Mouse (Mus musculus) kidney, postnatal 0 days (tissue): ENCODE data around the gene Ksr2. TPM values are rescaled to one million over a fixed set of nuclear protein-coding genes. Genes with fewer than 3 reads are reported as not detected.
"Not testable (repeated sequence)": the region's sequence is repeated elsewhere in the genome, so short reads cannot be mapped to it uniquely, and the experiment has no call there.

ENCODE experiments used
- ATAC-seq: fragments of 200-750 bp; cut with Nextera tagmentation; replicated peaks from 2 replicates; pipeline ENCODE4 v1.8.0; 2017; ENCODE audit warnings: low read depth, moderate number of reproducible peaks, moderate TSS enrichment, moderate library complexity; ENCODE audit not compliant: low FRiP score
- DNase-seq: peaks from one replicate; pipeline ENCODE4 v3.0.0-alpha.2; 2016; ENCODE audit warnings: low spot score
- H3K27ac ChIP-seq: fragments of 300-500 bp; sonication (generic); 2 replicates; pipeline ENCODE4 v1.5.1; 2014; ENCODE audit warnings: mild to moderate bottlenecking
- H3K27me3 ChIP-seq: fragments of 300-500 bp; sonication (generic); 2 replicates; pipeline ENCODE4 v1.6.1; 2014; ENCODE audit warnings: low read length, mixed read lengths; ENCODE audit not compliant: insufficient read depth
- H3K36me3 ChIP-seq: fragments of 300-500 bp; sonication (generic); 2 replicates; pipeline ENCODE4 v1.6.1; 2014; ENCODE audit warnings: low read length, mixed read lengths; ENCODE audit not compliant: insufficient read depth
- H3K4me1 ChIP-seq: fragments of 300-500 bp; sonication (generic); replicated peaks from 2 replicates; pipeline ENCODE4 v1.6.1; 2014; ENCODE audit warnings: antibody characterized with exemption, low read length, mixed read lengths; ENCODE audit not compliant: insufficient read depth
- H3K4me2 ChIP-seq: fragments of 300-500 bp; sonication (generic); 2 replicates; pipeline ENCODE4 v1.6.1; 2014; ENCODE audit warnings: mild to moderate bottlenecking, low read length, moderate library complexity, mixed read lengths
- H3K4me3 ChIP-seq: fragments of 300-500 bp; sonication (generic); replicated peaks from 2 replicates; pipeline ENCODE4 v1.5.1; 2014; ENCODE audit warnings: low read depth, low read length
- H3K9ac ChIP-seq: fragments of 300-500 bp; sonication (generic); 2 replicates; pipeline ENCODE4 v1.6.1; 2014; ENCODE audit warnings: low read depth, low read length
- H3K9me3 ChIP-seq: fragments of 300-500 bp; sonication (generic); replicated peaks from 2 replicates; pipeline ENCODE4 v1.6.1; 2016; ENCODE audit warnings: low read length, inconsistent platforms, mixed read lengths
- CTCF ChIP-seq: IDR thresholded peaks from 2 replicates; pipeline ENCODE4 v1.5.1; 2016; ENCODE audit warnings: antibody characterized with exemption, low read depth, mild to moderate bottlenecking, moderate library complexity
- WGBS: fragments of 180-500 bp; shearing (Covaris S2); extraction: QIAGEN DNeasy Blood & Tissue Kit; methylation state at CpG from one replicate; pipeline ENCODE4 v1.1.7; 2014; 5-methylcytosine and 5-hydroxymethylcytosine counted together
- polyA plus RNA-seq: library from polyadenylated mRNA; unstranded; fragments of >200 nt; fragmentation: Nextera tagmentation; extraction: Ambion mirVana; gene quantifications from 2 replicates; pipeline ENCODE4 v1.2.1, GENCODE M21; 2015

Gene Ksr2
- polyA plus RNA-seq, 1 experiment from 2014 or later = 0.71 TPM

DNA sequence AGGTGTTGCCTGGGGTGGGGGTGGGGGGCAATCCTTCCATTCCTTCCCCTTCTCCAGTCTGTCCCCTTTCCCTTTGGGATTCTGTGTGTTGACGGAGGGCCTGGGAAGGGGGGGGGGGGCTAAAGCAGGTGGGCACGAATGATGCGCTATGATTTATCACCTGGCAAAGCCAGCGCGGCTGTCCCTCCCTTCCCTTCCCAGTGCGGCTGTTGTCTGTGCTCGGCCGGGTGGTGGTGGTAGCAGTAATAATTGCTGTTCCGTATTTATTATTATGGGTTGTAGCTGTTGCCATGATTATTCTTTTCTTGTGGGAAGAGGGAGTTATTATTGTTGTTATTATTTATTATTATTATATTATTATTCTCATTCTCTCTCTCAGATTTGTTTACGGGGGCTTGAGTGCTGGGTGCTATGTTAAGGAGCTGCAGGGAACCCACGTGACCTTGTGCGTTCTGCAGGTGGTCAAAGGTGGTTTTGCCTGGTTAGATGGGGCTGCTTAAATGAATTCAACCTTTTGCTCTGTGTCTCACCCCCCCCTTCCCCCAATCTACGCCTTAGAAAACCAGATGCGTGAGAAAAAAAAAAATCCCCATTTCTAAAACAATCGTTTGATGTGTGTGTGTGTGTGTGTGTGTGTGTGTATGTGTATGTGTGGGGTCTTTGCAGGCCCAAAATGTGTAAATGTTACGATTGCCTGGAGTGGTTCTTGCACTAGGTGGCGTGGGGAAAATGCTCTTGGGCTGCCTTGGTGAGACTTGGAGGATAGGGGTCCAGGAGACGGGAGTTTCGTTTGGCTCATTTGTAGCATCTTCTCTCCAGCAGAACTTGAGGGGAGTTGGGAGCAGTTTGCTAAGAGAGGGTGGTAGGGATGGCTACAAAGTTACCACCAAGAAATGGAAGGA, 1.5 kb downstream of the Ksr2 start:
- Histone ChIP-seq H3K36me3 (no peaks in the 10 kb centered on the region), H3K27ac (no peak overlapping the region), H3K9ac (no peak overlapping the region), H3K4me2 (peak overlapping the region; percentile 93), H3K27me3 (peaks cover 3% of the 10 kb centered on the region), H3K4me3 (peak overlapping the region; percentile 62; the same call in 1 of the 2 replicates), H3K4me1 (no peaks in the 10 kb centered on the region; the same call in 1 of the 2 replicates), H3K9me3 (no peaks in the 10 kb centered on the region)
- ATAC-seq (no peak), DNase-seq (no peak)
- TF ChIP-seq CTCF = no peak
- 23% methylated on average over 19 of the region's 19 CpGs for WGBS

DNA sequence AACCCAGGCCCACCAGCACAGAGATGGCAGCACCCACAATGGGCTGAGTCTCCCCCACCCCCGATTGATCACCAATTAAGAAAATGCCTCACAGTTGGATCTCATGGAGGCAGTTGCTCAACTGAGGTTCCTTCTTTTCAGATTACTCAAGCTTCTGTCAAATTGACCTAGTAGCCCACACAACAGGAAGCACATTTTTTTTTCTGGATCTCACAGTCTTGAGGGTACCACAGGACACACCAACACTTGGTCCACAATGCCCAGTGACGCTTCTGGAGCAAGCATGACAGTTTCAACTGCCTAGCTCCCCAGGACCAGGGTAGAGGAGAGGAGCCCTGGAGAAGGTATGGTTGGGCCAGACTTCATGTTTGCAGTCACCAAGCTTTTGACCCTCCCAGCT, 3.6 kb downstream of the Ksr2 start:
- no peaks in the 10 kb centered on the region for H3K36me3 ChIP-seq
- TF ChIP-seq CTCF = no peak
- DNase-seq (no peak), ATAC-seq (no peak)
- 89% methylated on average over 2 of the region's 2 CpGs for WGBS
- no peaks in the 10 kb centered on the region; the same call in 1 of the 2 replicates for H3K4me1 ChIP-seq
- H3K27ac ChIP-seq = no peak overlapping the region
- peaks cover 3% of the 10 kb centered on the region; the same call in 1 of the 2 replicates for H3K27me3 ChIP-seq
- H3K9ac ChIP-seq = no peak overlapping the region
- no peaks in the 10 kb centered on the region for H3K9me3 ChIP-seq
- no peak overlapping the region for H3K4me2 ChIP-seq
- no peak overlapping the region for H3K4me3 ChIP-seq

DNA sequence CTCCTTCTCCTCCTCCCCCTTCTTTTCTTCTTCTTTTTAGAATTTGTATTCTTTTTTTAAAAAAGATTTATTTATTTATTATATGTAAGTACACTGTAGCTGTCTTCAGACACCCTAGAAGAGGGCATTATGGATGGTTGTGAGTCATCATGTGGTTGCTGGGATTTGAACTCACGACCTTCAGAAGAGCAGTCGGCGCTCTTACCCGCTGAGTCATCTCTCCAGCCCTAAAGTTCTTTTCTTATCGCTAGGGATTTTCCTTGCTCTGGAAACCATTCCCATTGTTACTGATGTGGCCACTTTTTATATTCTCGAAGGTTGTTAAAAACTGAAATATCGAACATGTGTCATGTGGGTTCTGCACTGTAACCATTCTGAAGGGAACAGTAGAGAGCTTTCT, 19.7 kb downstream of the Ksr2 start:
- H3K27ac ChIP-seq, H3K27me3 ChIP-seq, DNase-seq, H3K4me3 ChIP-seq, H3K4me2 ChIP-seq, H3K36me3 ChIP-seq, H3K4me1 ChIP-seq, H3K9ac ChIP-seq, ATAC-seq, H3K9me3 ChIP-seq: not testable (repeated sequence)
- 88% methylated on average over 7 of the region's 7 CpGs for WGBS

DNA sequence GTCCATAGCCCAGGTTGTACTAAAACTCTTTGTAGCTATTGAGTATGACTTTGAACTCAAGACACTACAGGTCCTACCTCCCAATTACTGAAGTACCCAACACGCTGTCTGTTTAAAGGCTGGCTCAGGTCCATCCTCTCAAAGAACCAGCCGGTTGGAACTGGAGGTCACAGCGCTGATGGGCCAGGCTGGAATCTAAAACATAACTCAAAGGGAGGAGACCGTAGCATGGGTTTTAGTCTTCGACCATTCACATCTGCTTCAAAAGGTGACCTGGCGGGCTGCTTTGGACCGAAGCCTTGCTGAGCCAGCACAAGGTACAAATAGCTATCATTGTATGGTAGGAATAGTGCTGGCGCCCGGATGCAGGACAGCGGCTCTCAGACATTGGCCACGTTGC, 26.5 kb downstream of the Ksr2 start:
- H3K4me2 ChIP-seq = no peak overlapping the region
- WGBS = 87% methylated on average over 11 of the region's 11 CpGs
- H3K4me3 ChIP-seq = no peak overlapping the region
- H3K4me1 ChIP-seq = no peaks in the 10 kb centered on the region
- TF ChIP-seq CTCF = no peak
- no peaks in the 10 kb centered on the region for H3K27me3 ChIP-seq
- no peak overlapping the region for H3K27ac ChIP-seq
- DNase-seq (no peak), ATAC-seq (no peak)
- no peaks in the 10 kb centered on the region for H3K9me3 ChIP-seq
- no peak overlapping the region for H3K9ac ChIP-seq
- H3K36me3 ChIP-seq = no peaks in the 10 kb centered on the region

DNA sequence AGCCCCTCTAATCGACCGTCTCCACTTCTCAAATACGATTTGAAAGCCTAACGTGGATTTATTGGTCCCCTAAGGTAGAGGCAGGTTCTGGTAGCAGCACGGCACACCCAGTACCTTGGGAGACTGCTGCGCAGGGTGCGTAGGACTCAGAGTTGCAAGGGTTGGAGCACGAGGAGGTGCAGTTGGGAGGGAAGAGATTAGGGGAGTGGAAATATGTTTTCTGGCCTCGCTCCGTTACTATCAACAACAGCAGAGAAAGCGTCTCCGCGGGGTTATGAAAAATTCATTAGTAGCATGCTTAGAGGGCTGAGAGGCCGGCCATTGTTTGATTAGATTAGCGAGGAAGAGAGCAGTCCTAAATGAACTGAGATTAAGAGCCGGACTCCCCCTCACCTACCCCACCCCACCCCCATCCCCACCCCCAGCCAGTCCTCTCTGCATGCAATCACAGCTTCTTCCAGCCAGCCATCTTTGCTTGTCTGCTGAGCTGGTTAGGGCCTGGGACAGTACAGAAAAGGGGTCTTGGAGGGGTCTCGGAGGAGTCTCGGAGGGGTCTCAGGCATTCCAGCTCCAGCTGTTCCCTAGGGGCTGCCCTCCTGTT, 27.5 kb downstream of the Ksr2 start:
- H3K9me3 ChIP-seq = no peaks in the 10 kb centered on the region
- H3K4me2 ChIP-seq = no peak overlapping the region
- H3K9ac ChIP-seq = no peak overlapping the region
- H3K27me3 ChIP-seq = no peaks in the 10 kb centered on the region
- no peak for DNase-seq
- H3K27ac ChIP-seq = no peak overlapping the region
- H3K4me3 ChIP-seq = no peak overlapping the region
- no peak for TF ChIP-seq CTCF
- WGBS = 58% methylated on average over 18 of the region's 18 CpGs
- no peak for ATAC-seq
- H3K4me1 ChIP-seq = no peaks in the 10 kb centered on the region
- H3K36me3 ChIP-seq = no peaks in the 10 kb centered on the region

DNA sequence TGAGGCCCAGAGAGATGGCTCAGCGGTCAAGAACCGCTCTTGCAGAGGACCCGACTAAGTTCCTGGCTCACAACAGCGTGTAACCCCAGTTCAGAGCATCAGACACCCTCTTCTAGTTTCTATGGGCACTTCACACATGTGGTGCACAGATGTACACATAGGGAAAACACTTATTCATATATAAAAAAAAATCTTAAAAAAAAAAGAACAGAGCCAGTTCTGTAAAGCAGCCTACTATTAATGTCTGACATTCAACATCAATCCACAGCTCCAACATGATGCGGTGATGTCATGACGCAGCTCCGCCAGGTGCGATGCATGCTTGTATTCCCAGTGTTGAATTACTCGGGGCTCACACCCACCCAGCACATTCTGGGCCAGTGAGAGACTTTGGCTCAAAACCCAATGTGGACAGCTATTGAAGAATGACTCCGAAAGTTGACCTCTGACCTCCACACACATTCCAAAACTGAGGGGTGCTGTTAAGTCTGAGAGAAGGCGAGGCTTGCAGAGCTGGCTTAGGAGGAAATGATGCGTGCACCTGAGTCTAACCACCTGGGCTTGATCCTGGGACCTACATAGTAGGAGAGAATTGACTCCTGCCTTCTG, 28.5 kb downstream of the Ksr2 start:
- ATAC-seq (no peak), DNase-seq (no peak)
- 83% methylated on average over 12 of the region's 12 CpGs for WGBS
- Histone ChIP-seq H3K4me1 (no peaks in the 10 kb centered on the region), H3K9me3 (no peaks in the 10 kb centered on the region), H3K27ac (no peak overlapping the region), H3K9ac (no peak overlapping the region), H3K36me3 (no peaks in the 10 kb centered on the region), H3K4me3 (no peak overlapping the region), H3K27me3 (no peaks in the 10 kb centered on the region), H3K4me2 (no peak overlapping the region)
- no peak for TF ChIP-seq CTCF
